Mouse (Mus musculus) urinary bladder, postnatal 4 days (tissue): ENCODE results near the gene Prdm2.
A peak's percentile ranks its signal among the peaks of the same experiment; 100 is the strongest.

Experiments
- DNase-seq, 2 experiments: peaks; one replicate each; pipeline ENCODE4 v3.0.0; 2021 to 2022; ENCODE audit warnings: low spot score in 2 of 2

The Prdm2 gene

GRCm38 (mm10) chr4:143154571-143154970, 58.2 kb downstream of the Prdm2 start:
- DNase-seq: no peak

GRCm38 (mm10) chr4:143152634-143153033, 60.2 kb downstream of the Prdm2 start:
- no peak for DNase-seq

GRCm38 (mm10) chr4:143151267-143151666, 61.5 kb downstream of the Prdm2 start:
- no peak for DNase-seq

GRCm38 (mm10) chr4:143147666-143148065, 65.1 kb downstream of the Prdm2 start:
- no peak for DNase-seq

GRCm38 (mm10) chr4:143143615-143144014, 69.2 kb downstream of the Prdm2 start:
- no peak for DNase-seq

- no peak for DNase-seq
These were observed 71.0 kb downstream of the Prdm2 start for GRCm38 (mm10) chr4:143141645-143142259.

GRCm38 (mm10) chr4:143140940-143141339, 71.9 kb downstream of the Prdm2 start:
- DNase-seq: no peak

- no peak for DNase-seq
These were observed 80.4 kb downstream of the Prdm2 start for GRCm38 (mm10) chr4:143132433-143132832.

- DNase-seq: no peak
These were observed 82.4 kb downstream of the Prdm2 start for GRCm38 (mm10) chr4:143130441-143130840.

GRCm38 (mm10) chr4:143129261-143129760, 83.5 kb downstream of the Prdm2 start:
- no peak for DNase-seq

- no peak for DNase-seq
These were observed 85.6 kb downstream of the Prdm2 start for GRCm38 (mm10) chr4:143127171-143127570.

- DNase-seq: no peak
These were observed 86.3 kb downstream of the Prdm2 start for GRCm38 (mm10) chr4:143126476-143126875.

- no peak for DNase-seq
These were observed 87.5 kb downstream of the Prdm2 start for GRCm38 (mm10) chr4:143125290-143125689.

GRCm38 (mm10) chr4:143123043-143123442, 89.8 kb downstream of the Prdm2 start:
- DNase-seq: no peak

- no peak for DNase-seq
These were observed 91.6 kb downstream of the Prdm2 start for GRCm38 (mm10) chr4:143121174-143121573.

- no peak for DNase-seq
These were observed 92.8 kb downstream of the Prdm2 start for GRCm38 (mm10) chr4:143120008-143120407.

GRCm38 (mm10) chr4:143118843-143119242, 94.0 kb downstream of the Prdm2 start:
- DNase-seq: no peak

GRCm38 (mm10) chr4:143115851-143116250, 96.9 kb downstream of the Prdm2 start:
- DNase-seq: no peak

GRCm38 (mm10) chr4:143114232-143114979, 98.4 kb downstream of the Prdm2 start:
- no peak for DNase-seq

GRCm38 (mm10) chr4:143112985-143113384, 99.8 kb downstream of the Prdm2 start:
- DNase-seq: peak; percentile 60 to 80

- no peak for DNase-seq
These were observed 100.4 kb downstream of the Prdm2 start for GRCm38 (mm10) chr4:143112439-143112838.

GRCm38 (mm10) chr4:143111872-143112271, 100.9 kb downstream of the Prdm2 start:
- DNase-seq: no peak

GRCm38 (mm10) chr4:143108552-143108951, 104.2 kb downstream of the Prdm2 start:
- DNase-seq: no peak
